Mouse (Mus musculus) heart, adult 9 months (tissue): ENCODE data around the gene Wdr25.
"Not testable (repeated sequence)": the region's sequence is repeated elsewhere in the genome, so short reads cannot be mapped to it uniquely, and the experiment has no call there.

Experiments
- DNase-seq, 2 experiments: peaks; one replicate each; pipeline ENCODE4 v3.0.0; 2022; ENCODE audit warnings: low spot score in 2 of 2

The Wdr25 gene

DNA sequence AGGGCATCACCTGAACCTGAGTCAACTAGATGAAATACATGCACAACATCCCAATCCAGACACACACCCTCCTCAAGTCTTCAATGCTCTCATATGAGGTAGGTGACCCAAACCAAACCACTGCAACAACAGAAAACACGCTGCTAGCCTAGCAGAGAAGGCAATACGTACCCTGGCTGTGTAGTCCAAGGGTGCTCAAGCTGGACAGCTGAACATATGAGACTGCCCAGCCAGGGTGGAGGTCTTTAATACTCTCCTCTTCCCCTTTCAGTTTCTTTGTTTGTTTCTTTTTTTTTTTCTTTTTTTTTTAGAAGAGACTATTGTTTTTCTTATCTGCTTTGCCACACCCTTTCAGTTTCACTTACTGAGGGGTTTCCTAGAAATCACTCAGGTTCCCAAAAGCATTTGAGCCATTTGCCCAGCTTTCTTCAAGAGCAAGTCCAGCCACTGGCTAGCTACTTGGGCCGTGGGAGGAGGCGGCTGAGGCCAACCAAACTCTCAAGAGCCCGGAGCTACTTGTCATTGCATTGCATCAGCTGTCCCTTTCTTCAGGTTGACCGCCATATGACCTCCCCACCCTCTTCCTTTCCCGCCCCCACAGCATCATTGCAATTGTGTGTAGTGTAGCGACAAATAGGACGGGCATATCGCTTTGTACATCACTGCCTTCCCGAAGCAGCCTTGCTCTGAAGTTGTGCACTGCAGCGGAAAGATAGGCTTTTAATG is at the start of gene Wdr25:
Gene Wdr25, plus strand, starts transcription at position 643 of the 726 bp plus-strand sequence.
- DNase-seq = peak; percentile 23 to 38

DNA sequence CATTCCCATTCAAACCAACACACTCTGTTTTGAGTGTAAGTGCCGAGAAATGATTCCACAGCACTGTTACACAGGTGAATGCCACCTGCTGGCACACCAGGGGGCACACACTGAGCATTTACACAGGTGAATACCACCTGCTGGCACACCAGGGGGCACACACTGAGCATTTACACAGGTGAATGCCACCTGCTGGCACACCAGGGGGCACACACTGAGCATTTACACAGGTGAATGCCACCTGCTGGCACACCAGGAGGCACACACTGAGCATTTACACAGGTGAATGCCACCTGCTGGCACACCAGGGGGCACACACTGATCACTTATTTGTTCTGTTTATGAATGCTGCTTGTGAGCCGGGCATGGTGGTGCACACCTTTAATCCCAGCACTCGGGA is 45.4 kb upstream of the Wdr25 start:
- not testable (repeated sequence) for DNase-seq

- DNase-seq = peak in 1 of 2 experiments; percentile 33
Observed at GRCm38 (mm10) chr12:108849488-108850022, 43.9 kb upstream of the Wdr25 start.

DNA sequence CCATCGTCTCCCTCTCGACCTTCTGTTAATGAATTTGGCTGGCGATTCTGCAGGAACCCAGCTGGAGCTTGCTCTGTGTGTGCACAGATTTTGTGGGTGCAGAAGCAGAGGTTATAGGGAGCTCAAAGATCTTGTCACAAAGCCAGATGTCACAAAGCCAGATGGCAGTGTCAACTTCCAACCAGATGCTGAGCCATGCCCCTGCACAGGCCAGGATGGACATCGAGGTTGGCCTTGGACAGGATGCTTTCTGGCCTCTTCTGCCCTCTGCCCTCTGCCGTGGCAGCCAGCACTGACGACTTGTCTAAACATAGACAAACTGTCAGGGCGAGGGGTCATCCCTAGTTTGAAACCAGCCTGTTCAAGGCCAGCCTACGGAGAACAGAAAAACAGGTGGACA is 43.3 kb upstream of the Wdr25 start:
- no peak for DNase-seq

GRCm38 (mm10) chr12:108850886-108851285 is 42.5 kb upstream of the Wdr25 start:
- no peak for DNase-seq

DNA sequence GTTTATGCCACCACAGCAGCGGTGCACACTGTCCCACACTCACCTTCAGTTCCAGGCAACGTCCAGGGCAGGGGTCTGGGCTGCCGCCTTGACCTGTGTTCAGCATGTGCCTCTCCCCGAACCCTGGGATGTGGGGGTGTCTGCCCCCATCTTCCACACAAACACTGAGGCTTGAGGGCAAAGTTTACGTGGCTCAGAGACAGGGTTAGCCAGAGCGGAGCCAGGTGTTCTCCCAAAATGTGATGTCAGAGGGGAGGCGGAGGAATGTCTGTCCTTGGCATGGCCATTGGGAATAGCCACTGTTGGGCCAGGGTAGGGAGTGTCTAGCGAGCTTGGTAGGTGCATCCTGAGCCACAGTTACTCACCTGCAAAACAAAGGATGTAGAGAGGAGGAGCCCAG is 40.6 kb upstream of the Wdr25 start:
- DNase-seq = no peak

GRCm38 (mm10) chr12:108855081-108855480 is 38.4 kb upstream of the Wdr25 start:
- DNase-seq = no peak

DNA sequence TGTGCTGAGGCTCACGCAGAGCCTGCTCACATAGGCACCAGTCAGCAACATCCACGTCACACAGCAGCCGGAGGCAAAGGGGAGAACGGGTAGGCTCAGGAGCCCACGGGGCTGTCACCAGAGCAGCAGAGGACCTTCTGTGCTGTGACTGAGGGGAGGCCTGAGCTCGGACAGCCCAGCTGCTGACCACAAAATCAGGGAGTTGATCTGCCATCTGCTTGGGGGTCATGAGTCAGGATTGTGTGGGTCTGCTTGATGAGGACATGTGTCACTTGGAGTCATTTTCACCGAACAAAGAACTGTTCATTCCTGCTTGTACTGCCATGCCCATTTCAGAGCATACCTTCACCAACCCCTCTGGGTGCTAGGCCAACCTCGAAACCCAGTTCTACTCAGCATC is 37.2 kb upstream of the Wdr25 start:
- no peak for DNase-seq

DNA sequence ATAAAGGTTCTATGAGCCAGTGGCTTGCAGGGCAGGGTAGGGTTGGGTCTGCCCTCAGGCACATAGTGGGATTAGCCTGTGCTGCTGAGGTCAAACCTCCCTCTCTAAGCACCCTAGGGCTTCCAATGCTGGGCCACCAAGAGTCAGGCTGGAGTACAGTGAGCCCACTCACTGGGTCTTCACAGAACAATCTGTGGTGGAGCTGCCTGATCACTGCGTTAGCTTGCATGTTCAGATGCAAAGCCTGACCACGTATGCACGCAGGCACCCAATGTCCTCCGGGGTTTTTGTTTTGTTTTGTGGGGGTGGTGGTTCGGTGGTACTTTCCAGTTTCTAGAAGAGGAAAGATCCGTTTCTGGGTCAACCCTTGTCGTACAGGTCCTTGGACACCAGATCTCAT is 36.3 kb upstream of the Wdr25 start:
- DNase-seq = no peak

GRCm38 (mm10) chr12:108857589-108858184 is 35.7 kb upstream of the Wdr25 start:
- DNase-seq = peak in 1 of 2 experiments; percentile 46

- no peak for DNase-seq
Observed at GRCm38 (mm10) chr12:108858486-108858885, 34.9 kb upstream of the Wdr25 start.

- peak in 1 of 2 experiments; percentile 24 for DNase-seq
Observed at GRCm38 (mm10) chr12:108865007-108865494, 28.4 kb upstream of the Wdr25 start.

DNA sequence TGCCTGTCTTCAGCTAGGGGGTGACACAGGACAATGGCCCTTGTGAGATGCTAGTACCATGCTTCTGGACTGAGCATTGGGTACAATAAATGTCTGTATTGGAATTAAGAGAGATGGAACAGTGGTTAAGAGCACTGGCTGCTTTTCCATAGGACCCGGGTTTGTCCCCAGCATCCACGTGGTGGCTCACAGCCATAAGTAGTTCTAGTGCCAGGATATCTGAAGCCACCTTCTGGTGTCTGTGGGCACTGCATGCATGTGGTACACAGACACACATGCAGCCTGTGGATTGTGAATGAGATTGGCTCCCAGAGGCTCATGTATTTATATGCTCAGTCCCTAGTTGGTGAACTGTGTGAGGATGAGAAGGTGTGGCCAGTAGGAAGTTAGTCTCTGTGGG is 23.9 kb upstream of the Wdr25 start:
- no peak for DNase-seq

GRCm38 (mm10) chr12:108873122-108873521 is 20.3 kb upstream of the Wdr25 start:
- no peak for DNase-seq

GRCm38 (mm10) chr12:108879138-108879537 is 14.3 kb upstream of the Wdr25 start:
- DNase-seq = no peak

- no peak for DNase-seq
Observed at GRCm38 (mm10) chr12:108880606-108881005, 12.8 kb upstream of the Wdr25 start.

DNA sequence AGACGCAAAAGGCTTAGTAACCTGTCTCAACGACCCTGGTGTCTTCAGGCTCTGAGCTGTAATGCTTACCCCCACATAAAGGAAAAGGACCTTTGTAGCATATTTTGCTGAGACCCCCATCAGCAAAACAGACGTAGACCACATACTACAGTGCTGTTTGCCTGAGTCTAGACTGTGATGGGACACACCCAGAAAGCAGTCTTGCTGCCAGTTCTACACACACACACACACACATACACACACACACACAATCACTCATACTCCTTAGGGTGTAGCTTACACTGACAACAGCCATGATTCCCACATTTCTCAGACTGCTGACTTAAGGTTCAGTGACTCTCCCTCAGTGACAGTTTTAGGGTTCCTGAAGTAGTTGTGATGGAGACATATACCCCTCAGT is 12.2 kb upstream of the Wdr25 start:
- no peak for DNase-seq

DNA sequence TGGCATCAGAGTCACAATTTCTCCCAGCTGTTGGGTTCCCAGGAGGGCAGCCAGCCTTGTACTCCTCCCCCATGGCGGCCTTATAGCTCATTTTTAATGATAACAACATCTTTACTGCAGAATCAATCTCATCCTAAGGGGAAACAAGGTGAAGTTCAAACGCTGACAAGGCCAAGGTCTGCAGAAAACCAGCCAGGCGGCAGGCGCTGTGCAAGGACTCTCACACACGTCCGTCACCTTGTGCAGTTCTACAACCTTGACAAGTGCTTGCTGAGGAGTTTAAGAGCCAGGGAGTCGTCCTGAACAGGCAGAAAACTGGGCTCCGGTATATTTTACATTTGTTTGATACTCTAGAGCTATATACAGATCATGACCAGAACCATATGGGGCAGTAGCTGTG is 10.7 kb upstream of the Wdr25 start:
- no peak for DNase-seq

DNA sequence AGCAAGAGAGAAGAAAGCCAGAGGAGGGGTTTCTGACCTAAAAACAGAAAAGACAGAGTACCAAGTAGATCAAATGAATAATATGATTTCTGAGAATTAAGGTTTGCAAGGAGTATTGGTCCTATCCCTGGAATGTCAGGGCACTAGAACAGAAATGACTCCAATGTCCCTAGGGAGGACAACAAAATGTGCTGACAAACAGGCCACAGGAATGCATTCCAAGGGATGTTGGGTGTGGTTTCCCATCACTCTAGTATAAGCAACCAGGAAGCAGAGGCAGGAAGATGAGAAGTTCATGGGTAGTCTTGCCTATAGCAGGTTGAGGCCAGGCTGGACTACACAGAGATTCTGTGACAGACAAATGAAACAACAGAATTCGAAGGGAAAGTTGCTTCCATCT is 7.5 kb upstream of the Wdr25 start:
- DNase-seq = peak; percentile 22 to 64

DNA sequence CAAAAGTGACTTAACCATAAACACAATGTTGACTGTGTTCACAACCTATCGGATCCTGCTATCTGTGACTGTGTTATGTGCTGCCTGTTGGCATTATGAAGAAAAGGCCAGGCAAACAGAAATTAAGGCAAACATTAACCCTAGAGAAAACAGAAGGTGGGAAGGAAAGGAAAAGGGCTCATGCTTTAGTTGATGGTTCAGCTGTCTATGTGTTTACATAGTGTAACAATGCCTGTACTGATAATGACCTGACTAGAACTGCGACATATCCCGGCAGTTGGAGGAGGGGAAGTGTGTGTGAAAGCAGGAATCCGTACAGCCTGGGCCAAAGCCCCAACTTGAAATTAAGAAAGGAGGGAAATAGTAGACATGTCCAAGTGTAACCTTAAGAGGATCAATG is 6.4 kb upstream of the Wdr25 start:
- no peak for DNase-seq

DNA sequence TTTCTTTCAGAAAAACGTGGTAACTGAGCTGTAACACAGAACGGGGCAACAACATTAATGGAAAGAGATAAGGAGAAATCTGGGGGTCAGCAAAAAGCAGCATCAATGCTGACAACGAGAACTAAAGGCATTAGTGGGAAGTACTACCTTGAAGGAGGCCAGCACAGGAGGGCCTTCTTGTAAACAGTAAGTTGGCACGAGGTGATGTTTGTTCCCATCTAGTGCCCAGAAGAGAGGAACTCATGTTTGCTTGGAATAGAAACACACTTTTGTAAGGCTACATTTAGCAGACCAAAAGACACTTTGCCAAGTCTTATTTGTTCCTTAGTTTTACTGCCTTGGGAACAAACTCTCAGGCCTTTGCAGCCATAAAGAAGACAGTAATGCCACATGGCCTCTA is 4.8 kb upstream of the Wdr25 start:
- no peak for DNase-seq

GRCm38 (mm10) chr12:108893715-108894431 is 442 bp downstream of the Wdr25 start, which contains the start of gene Wars:
Wars (minus strand) TSS chr12:108894174.
- DNase-seq = peak; percentile 97 to 99
